In genomic region chr6:50968546-50968945, GRCm38 (mm10) we compare ENCODE assay signal across 13 mouse cellular contexts.
"Had no signal": no experiment of that assay in that cellular context is flagged by ENCODE, and none has a peak within 500 bp of the region (broad histone marks: within the 10 kb centered on the region; RNA-seq: fewer than 3 reads in every experiment).

No protein-coding gene starts in this region.

- H3K36me3 ChIP-seq: limb, embryonic 13.5 days; midbrain, embryonic 13.5 days; neural tube, embryonic 15.5 days had no signal

- H3K4me2 ChIP-seq: limb, embryonic 13.5 days; midbrain, embryonic 13.5 days; neural tube, embryonic 15.5 days had no signal

- H3K27me3 ChIP-seq: midbrain, embryonic 13.5 days; neural tube, embryonic 15.5 days had no signal

- H3K27ac ChIP-seq: limb, embryonic 13.5 days; liver, embryonic 14.5 days; midbrain, embryonic 13.5 days; neural tube, embryonic 15.5 days; stomach, postnatal 0 days had no signal

- H3K4me3 ChIP-seq: limb, embryonic 13.5 days; midbrain, embryonic 13.5 days; myocyte; neural tube, embryonic 15.5 days had no signal

- ATAC-seq: midbrain, embryonic 13.5 days had no signal

- H3K4me1 ChIP-seq: midbrain, embryonic 13.5 days had no signal

- DNase-seq: kidney, postnatal 36 days; layer of hippocampus, adult 9-11 months; layer of hippocampus, postnatal 36 days; lung, adult 18-20 months; right cerebral cortex, adult 18-20 months; right cerebral cortex, postnatal 25 days; thymus, postnatal 4 days had no signal

- H3K9ac ChIP-seq: limb, embryonic 13.5 days; liver, embryonic 14.5 days; midbrain, embryonic 13.5 days; neural tube, embryonic 15.5 days had no signal

- H3K9me3 ChIP-seq: limb, embryonic 13.5 days; midbrain, embryonic 13.5 days; neural tube, embryonic 15.5 days had no signal
